Mouse (Mus musculus) lung, adult 2 months (tissue): Measurements from ENCODE around the gene Htatip2.

Experiments used
- CTCF ChIP-seq: fragments of 200-500 bp; IDR thresholded peaks from 2 replicates; pipeline ENCODE4 v1.5.1; 2011; ENCODE audit warnings: mild to moderate bottlenecking, low read length, control low read depth; ENCODE audit not compliant: insufficient read depth
- POLR2A ChIP-seq: fragments of 200-500 bp; IDR thresholded peaks from 2 replicates; pipeline ENCODE4 v1.6.1; 2011; ENCODE audit warnings: low read depth, mild to moderate bottlenecking, control low read depth, low read length, borderline replicate concordance; ENCODE audit errors: extremely low read depth

DNA sequence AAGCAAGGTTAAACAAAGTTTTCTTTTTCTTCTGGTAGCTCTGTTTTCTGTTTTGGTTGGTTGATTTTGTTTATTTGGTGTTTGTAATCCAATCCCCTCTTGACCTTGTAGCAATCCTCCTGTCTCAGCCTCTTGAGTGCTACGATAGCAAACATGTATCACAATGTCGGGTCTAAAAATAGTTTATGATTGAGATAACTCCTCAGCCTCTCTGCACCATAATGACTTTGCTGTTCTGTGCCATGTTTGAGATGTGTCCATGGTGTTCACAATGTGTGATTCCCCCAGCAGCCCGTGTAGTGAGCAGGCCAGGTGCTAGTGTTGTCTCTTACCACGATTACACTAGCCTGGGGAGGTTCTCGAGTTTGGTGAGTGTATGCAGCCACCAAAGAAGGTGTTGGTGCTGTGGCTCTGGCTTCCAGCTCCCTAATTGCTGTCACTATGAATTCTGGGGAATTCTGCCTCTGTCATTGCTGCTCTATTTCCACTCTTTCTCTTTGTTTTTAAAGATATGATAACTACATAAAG lies 45.8 kb downstream of the Htatip2 start:
- no peak for TF ChIP-seq POLR2A
- no peak for TF ChIP-seq CTCF
